Mouse (Mus musculus): ENCODE data around the gene Aspn. TPM values are rescaled to one million over a fixed set of nuclear protein-coding genes. Genes with fewer than 3 reads are reported as not detected.
A peak's percentile ranks its signal among the peaks of the same experiment; 100 is the strongest.

The Aspn gene
- polyA plus RNA-seq, 2 experiments, result 76.8 to 120 TPM

DNA sequence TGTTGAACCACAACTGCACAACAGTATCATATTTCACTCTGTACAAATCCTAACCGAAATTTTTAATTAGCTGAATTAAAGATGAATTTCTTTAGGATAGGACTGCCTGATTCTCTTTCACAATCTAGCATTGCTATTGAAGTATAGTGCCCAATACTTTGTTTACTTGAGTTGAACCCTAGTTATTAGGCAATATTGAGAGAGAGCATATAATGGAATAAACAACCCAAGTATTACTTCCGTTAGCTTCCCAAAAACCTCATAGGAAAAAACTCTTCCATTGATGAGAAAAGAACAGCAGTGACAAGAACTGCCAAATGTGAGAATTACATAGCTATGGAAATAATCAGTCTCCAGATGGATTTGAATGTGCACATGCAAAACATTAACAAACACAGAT, 18.0 kb upstream of the Aspn start:
- WGBS, result 76% methylated on average over 2 of the region's 2 CpGs
- Histone ChIP-seq H3K27me3 (ENCODE audit: control insufficient read depth, insufficient read depth, low read length) (no peaks in the 10 kb centered on the region), H3K9ac (ENCODE audit: low read depth, low read length, severe bottlenecking) (no peak overlapping the region), H3K9me3 (ENCODE audit: control insufficient read depth, low read length) (no peaks in the 10 kb centered on the region), H3K4me3 (replicated peaks; ENCODE audit: low read length) (no peak overlapping the region), H3K4me1 (ENCODE audit: control insufficient read depth, insufficient read depth, low read length) (no peaks in the 10 kb centered on the region), H3K36me3 (ENCODE audit: control insufficient read depth, insufficient read depth, low read length) (no peaks in the 10 kb centered on the region), H3K4me2 (replicated peaks; ENCODE audit: low read depth, low read length, severe bottlenecking) (no peak overlapping the region), H3K27ac (replicated peaks; ENCODE audit: low read depth, low read length) (no peak overlapping the region)
- TF ChIP-seq POLR2A (IDR thresholded peaks at IDR 0.05; ENCODE audit: borderline replicate concordance, extremely low read depth, insufficient read depth, insufficient read length), result no peak
- DNase-seq (ENCODE audit: low spot score), result no peak
- no peak for ATAC-seq (ENCODE audit: low FRiP score, low read depth)

DNA sequence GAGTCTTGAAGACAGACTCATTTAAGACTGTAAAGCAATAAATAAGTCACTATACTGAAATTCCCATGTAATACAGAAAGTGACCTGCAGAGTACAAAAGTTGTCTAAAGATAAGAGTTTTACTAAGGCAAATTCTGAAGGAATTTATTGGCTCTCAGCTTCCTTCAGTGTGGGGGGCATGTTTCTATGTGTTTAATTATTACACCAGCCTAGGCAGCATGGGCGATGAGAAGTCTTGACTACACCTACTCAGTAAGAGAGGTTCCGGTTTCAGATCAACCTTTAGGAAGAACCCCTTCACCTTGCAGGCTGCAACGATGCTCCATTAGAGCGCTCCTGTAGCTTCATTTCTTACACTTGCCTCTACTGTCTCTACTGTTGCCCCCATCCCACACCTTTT, 13.6 kb upstream of the Aspn start:
- Histone ChIP-seq H3K4me2 (replicated peaks; ENCODE audit: low read depth, low read length, severe bottlenecking) (no peak overlapping the region), H3K27ac (replicated peaks; ENCODE audit: low read depth, low read length) (no peak overlapping the region), H3K9me3 (ENCODE audit: control insufficient read depth, low read length) (no peaks in the 10 kb centered on the region), H3K9ac (ENCODE audit: low read depth, low read length, severe bottlenecking) (no peak overlapping the region), H3K27me3 (ENCODE audit: control insufficient read depth, insufficient read depth, low read length) (no peaks in the 10 kb centered on the region), H3K4me3 (replicated peaks; ENCODE audit: low read length) (no peak overlapping the region), H3K4me1 (ENCODE audit: control insufficient read depth, insufficient read depth, low read length) (no peaks in the 10 kb centered on the region), H3K36me3 (ENCODE audit: control insufficient read depth, insufficient read depth, low read length) (no peaks in the 10 kb centered on the region)
- ATAC-seq (ENCODE audit: low FRiP score, low read depth), result no peak
- DNase-seq (ENCODE audit: low spot score), result no peak
- TF ChIP-seq POLR2A (IDR thresholded peaks at IDR 0.05; ENCODE audit: borderline replicate concordance, extremely low read depth, insufficient read depth, insufficient read length), result no peak
- WGBS, result 95% methylated on average over 4 of the region's 4 CpGs

DNA sequence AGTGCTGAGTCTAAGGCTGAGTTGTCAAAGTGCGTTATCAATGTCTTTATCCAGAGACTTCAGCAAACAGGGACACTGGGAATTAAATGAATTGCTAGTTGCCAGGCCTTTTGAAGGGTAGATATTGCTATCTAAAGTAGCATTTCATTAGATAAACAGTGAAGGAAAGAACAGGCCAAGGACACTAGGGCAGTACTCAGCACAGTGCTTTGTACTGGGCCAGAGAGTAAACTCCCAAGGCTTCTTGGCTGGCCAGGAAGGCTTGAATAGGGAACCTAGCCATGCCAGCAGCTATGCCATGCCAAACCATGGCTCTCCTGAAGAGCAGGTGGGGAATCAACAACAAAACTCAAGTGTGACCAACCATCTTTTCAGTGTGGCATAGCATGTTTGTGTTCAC, 7.3 kb upstream of the Aspn start:
- H3K27ac ChIP-seq (replicated peaks; ENCODE audit: low read depth, low read length), result no peak overlapping the region
- no peak for TF ChIP-seq POLR2A (IDR thresholded peaks at IDR 0.05; ENCODE audit: borderline replicate concordance, extremely low read depth, insufficient read depth, insufficient read length)
- H3K36me3 ChIP-seq (ENCODE audit: control insufficient read depth, insufficient read depth, low read length), result no peaks in the 10 kb centered on the region
- no peak overlapping the region for H3K4me3 ChIP-seq (replicated peaks; ENCODE audit: low read length)
- H3K4me2 ChIP-seq (replicated peaks; ENCODE audit: low read depth, low read length, severe bottlenecking), result no peak overlapping the region
- WGBS, result 93% methylated on average over 1 of the region's 1 CpGs
- no peak for DNase-seq (ENCODE audit: low spot score)
- no peak overlapping the region for H3K9ac ChIP-seq (ENCODE audit: low read depth, low read length, severe bottlenecking)
- no peaks in the 10 kb centered on the region for H3K9me3 ChIP-seq (ENCODE audit: control insufficient read depth, low read length)
- no peaks in the 10 kb centered on the region for H3K27me3 ChIP-seq (ENCODE audit: control insufficient read depth, insufficient read depth, low read length)
- ATAC-seq (ENCODE audit: low FRiP score, low read depth), result no peak
- 0 out of 2 replicates have a peak, but pooled peaks cover 6% of the 10 kb centered on the region for H3K4me1 ChIP-seq (ENCODE audit: control insufficient read depth, insufficient read depth, low read length)

DNA sequence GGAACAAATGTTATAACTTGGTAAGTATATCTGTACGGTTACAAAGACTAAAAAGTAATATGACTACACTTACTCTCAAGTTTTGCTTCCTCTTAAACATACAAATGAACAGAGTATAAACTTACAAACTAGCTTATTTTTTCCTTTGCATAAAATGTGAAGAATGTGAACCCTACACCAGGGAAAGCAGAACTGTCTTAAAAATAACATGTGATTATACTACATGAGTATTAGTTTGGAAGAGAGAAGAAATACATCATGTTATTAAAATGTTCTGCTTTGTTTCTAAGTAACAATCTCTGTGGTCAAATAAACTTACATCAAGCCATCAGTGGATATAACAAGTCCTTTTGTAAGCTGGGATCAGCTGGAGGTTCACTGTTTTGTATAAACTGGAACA, 5.5 kb upstream of the Aspn start:
- Histone ChIP-seq H3K9ac (ENCODE audit: low read depth, low read length, severe bottlenecking) (no peak overlapping the region), H3K27ac (replicated peaks; ENCODE audit: low read depth, low read length) (0 out of 2 replicates have a peak overlapping the region, but pooled peaks have one; percentile 52), H3K4me3 (replicated peaks; ENCODE audit: low read length) (no peak overlapping the region), H3K36me3 (ENCODE audit: control insufficient read depth, insufficient read depth, low read length) (no peaks in the 10 kb centered on the region), H3K9me3 (ENCODE audit: control insufficient read depth, low read length) (no peaks in the 10 kb centered on the region), H3K4me2 (replicated peaks; ENCODE audit: low read depth, low read length, severe bottlenecking) (no peak overlapping the region), H3K27me3 (ENCODE audit: control insufficient read depth, insufficient read depth, low read length) (no peaks in the 10 kb centered on the region), H3K4me1 (ENCODE audit: control insufficient read depth, insufficient read depth, low read length) (0 out of 2 replicates have a peak, but pooled peaks cover 9% of the 10 kb centered on the region)
- no peak for TF ChIP-seq POLR2A (IDR thresholded peaks at IDR 0.05; ENCODE audit: borderline replicate concordance, extremely low read depth, insufficient read depth, insufficient read length)
- DNase-seq (ENCODE audit: low spot score), result no peak
- WGBS, result 62% methylated on average over 1 of the region's 1 CpGs
- ATAC-seq (ENCODE audit: low FRiP score, low read depth), result peak; percentile 51; the same call in 1 of the 2 replicates

DNA sequence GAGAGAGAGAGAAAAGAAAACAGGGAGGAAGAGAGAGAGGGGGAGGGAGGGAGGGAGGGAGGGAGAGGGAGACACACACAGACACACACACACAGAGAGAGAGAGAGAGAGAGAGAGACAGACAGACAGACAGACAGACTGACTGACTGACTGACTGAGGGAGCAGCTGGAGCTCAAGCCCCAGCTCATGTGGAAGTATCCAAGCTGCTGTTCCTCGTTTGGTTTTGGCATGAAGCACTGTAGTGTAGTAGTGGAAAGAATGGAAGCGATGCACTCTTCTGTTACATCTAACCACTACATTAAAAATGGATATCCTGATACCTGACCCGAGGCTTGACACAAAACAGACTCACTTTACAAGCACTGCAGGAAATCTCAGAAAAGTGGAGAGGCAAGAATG, 1.4 kb downstream of the Aspn start:
- peaks cover 23% of the 10 kb centered on the region for H3K4me1 ChIP-seq (ENCODE audit: control insufficient read depth, insufficient read depth, low read length)
- H3K36me3 ChIP-seq (ENCODE audit: control insufficient read depth, insufficient read depth, low read length), result no peaks in the 10 kb centered on the region
- TF ChIP-seq POLR2A (IDR thresholded peaks at IDR 0.05; ENCODE audit: borderline replicate concordance, extremely low read depth, insufficient read depth, insufficient read length), result no peak
- 0 out of 2 replicates have a peak overlapping the region, but pooled peaks have one; percentile 5 for H3K4me3 ChIP-seq (replicated peaks; ENCODE audit: low read length)
- H3K27me3 ChIP-seq (ENCODE audit: control insufficient read depth, insufficient read depth, low read length), result no peaks in the 10 kb centered on the region
- peak; percentile 83 for ATAC-seq (ENCODE audit: low FRiP score, low read depth)
- peak overlapping the region; percentile 70 for H3K27ac ChIP-seq (replicated peaks; ENCODE audit: low read depth, low read length)
- DNase-seq (ENCODE audit: low spot score), result peak; percentile 78
- 15% methylated on average over 3 of the region's 3 CpGs for WGBS
- no peak overlapping the region for H3K9ac ChIP-seq (ENCODE audit: low read depth, low read length, severe bottlenecking)
- H3K4me2 ChIP-seq (replicated peaks; ENCODE audit: low read depth, low read length, severe bottlenecking), result peak overlapping the region; percentile 13; the same call in 1 of the 2 replicates
- no peaks in the 10 kb centered on the region for H3K9me3 ChIP-seq (ENCODE audit: control insufficient read depth, low read length)
